Mouse (Mus musculus): ENCODE results near the gene Rpl29. TPM values are rescaled to one million over a fixed set of nuclear protein-coding genes. Genes with fewer than 3 reads are reported as not detected.

Rpl29 gene
- polyA plus RNA-seq, 1 experiment from 2014 or later = 1,315 TPM

DNA sequence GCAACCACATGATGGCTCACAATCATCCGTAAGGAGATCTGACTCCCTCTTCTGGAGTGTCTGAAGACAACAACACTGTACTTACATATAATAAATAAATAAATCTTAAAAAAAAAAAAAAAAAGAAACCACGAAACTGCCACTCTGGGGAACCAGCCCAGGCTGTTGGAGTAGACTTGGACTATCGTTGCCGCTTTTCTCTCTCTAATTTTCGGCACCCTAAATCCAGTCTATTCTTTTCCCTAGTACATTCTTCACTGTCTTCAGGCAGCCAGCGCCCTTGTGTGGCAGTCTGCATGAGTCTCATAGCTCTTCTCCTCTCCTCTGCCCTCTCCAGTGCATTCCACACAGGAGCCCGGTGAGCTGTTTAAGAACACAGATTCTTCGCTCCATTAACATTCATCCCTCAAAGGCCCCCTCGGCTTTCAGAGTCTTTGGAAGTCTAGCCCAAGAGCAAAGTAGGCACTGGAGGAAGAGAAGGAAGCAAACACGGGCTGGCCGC is 484 bp upstream of the Rpl29 start:
- ATAC-seq (replicated peaks; ENCODE audit: low FRiP score, low TSS enrichment, low read depth) (peak; percentile 63), DNase-seq (ENCODE audit: low spot score) (no peak)
- Histone ChIP-seq H3K4me3 (ENCODE audit: low read depth, low read length) (peak overlapping the region; percentile 97), H3K9ac (ENCODE audit: low read length) (peak overlapping the region; percentile 61), H3K9me3 (ENCODE audit: control insufficient read depth, low read length) (no peaks in the 10 kb centered on the region), H3K27me3 (replicated peaks; ENCODE audit: control insufficient read depth, insufficient read depth, low read length) (no peaks in the 10 kb centered on the region), H3K4me1 (replicated peaks; ENCODE audit: control insufficient read depth, insufficient read depth, low read length) (peaks cover 9% of the 10 kb centered on the region; the same call in 1 of the 2 replicates), H3K4me2 (ENCODE audit: low read length) (peak overlapping the region; percentile 77), H3K27ac (ENCODE audit: low read depth) (peak overlapping the region; percentile 95), H3K36me3 (ENCODE audit: control insufficient read depth, insufficient read depth, low read length) (peaks cover 33% of the 10 kb centered on the region)
- WGBS = 17% methylated on average over 11 of the region's 11 CpGs

GRCm38 (mm10) chr9:106430015-106430264 is 686 bp downstream of the Rpl29 start:
- Histone ChIP-seq H3K4me2 (ENCODE audit: low read length) (peak overlapping the region; percentile 95), H3K9me3 (ENCODE audit: control insufficient read depth, low read length) (no peaks in the 10 kb centered on the region), H3K36me3 (ENCODE audit: control insufficient read depth, insufficient read depth, low read length) (peaks cover 42% of the 10 kb centered on the region), H3K4me3 (ENCODE audit: low read depth, low read length) (peak overlapping the region; percentile 97), H3K9ac (ENCODE audit: low read length) (peak overlapping the region; percentile 97), H3K27me3 (replicated peaks; ENCODE audit: control insufficient read depth, insufficient read depth, low read length) (no peaks in the 10 kb centered on the region), H3K4me1 (replicated peaks; ENCODE audit: control insufficient read depth, insufficient read depth, low read length) (peaks cover 9% of the 10 kb centered on the region; the same call in 1 of the 2 replicates), H3K27ac (ENCODE audit: low read depth) (peak overlapping the region; percentile 95)
- WGBS = 2% methylated on average over 4 of the region's 4 CpGs
- ATAC-seq (replicated peaks; ENCODE audit: low FRiP score, low TSS enrichment, low read depth) (no peak), DNase-seq (ENCODE audit: low spot score) (no peak)

DNA sequence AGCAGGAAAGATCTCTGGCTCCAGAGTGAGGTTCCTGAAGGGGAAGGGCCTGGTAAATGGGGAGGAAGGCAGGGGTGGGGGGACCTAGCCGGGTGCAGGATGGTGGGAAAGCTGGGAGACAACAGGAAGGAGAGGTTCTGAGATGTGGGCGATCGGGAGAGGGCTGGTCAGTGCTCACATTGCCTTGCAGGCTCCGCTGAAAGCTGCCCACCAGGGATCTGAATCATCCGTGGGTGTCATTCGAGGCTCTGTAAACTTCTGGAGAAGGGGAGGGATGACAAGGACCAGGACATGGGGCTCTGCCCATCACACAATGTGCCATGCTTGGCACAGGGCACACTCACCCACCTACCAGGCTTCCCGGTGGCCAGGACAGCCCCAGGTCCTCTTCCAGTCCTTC is 4.1 kb downstream of the Rpl29 start:
- ATAC-seq (replicated peaks; ENCODE audit: low FRiP score, low TSS enrichment, low read depth) (no peak), DNase-seq (ENCODE audit: low spot score) (no peak)
- Histone ChIP-seq H3K4me2 (ENCODE audit: low read length) (no peak overlapping the region), H3K4me3 (ENCODE audit: low read depth, low read length) (no peak overlapping the region), H3K9me3 (ENCODE audit: control insufficient read depth, low read length) (no peaks in the 10 kb centered on the region), H3K36me3 (ENCODE audit: control insufficient read depth, insufficient read depth, low read length) (peaks cover 49% of the 10 kb centered on the region), H3K4me1 (replicated peaks; ENCODE audit: control insufficient read depth, insufficient read depth, low read length) (peaks cover 22% of the 10 kb centered on the region), H3K27me3 (replicated peaks; ENCODE audit: control insufficient read depth, insufficient read depth, low read length) (no peaks in the 10 kb centered on the region), H3K27ac (ENCODE audit: low read depth) (no peak overlapping the region), H3K9ac (ENCODE audit: low read length) (no peak overlapping the region)
- 84% methylated on average over 6 of the region's 7 CpGs for WGBS

DNA sequence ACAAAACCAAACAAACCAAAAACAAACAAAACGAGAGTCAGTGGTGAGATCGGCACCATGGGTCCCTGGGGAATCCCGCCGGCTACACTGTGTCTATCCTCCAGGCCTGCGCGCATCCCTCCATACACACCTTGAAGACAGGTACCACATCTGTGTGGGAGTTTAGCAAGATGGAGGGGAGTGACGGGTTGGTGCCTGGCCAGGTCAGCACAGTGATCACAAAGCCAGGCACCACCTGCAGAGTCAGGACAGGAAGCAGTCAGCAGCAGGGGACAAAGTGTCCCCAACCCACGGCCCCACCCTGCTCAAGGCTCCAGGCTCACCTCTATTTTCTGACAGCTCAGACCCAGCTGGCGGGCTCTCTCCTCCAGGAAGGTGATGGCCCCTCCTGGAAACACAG is 7.3 kb downstream of the Rpl29 start:
- DNase-seq (ENCODE audit: low spot score) = no peak
- Histone ChIP-seq H3K4me2 (ENCODE audit: low read length) (no peak overlapping the region), H3K9ac (ENCODE audit: low read length) (no peak overlapping the region), H3K9me3 (ENCODE audit: control insufficient read depth, low read length) (no peaks in the 10 kb centered on the region), H3K27me3 (replicated peaks; ENCODE audit: control insufficient read depth, insufficient read depth, low read length) (no peaks in the 10 kb centered on the region), H3K27ac (ENCODE audit: low read depth) (no peak overlapping the region), H3K36me3 (ENCODE audit: control insufficient read depth, insufficient read depth, low read length) (peaks cover 37% of the 10 kb centered on the region), H3K4me1 (replicated peaks; ENCODE audit: control insufficient read depth, insufficient read depth, low read length) (peaks cover 18% of the 10 kb centered on the region), H3K4me3 (ENCODE audit: low read depth, low read length) (no peak overlapping the region)
- no peak for ATAC-seq (replicated peaks; ENCODE audit: low FRiP score, low TSS enrichment, low read depth)
- WGBS = 79% methylated on average over 9 of the region's 9 CpGs

GRCm38 (mm10) chr9:106442680-106443079 is 13.4 kb downstream of the Rpl29 start:
- 74% methylated on average over 5 of the region's 5 CpGs for WGBS

GRCm38 (mm10) chr9:106444836-106445235 is 15.6 kb downstream of the Rpl29 start:
- no peak overlapping the region for H3K27ac ChIP-seq (ENCODE audit: low read depth)
- peaks cover 35% of the 10 kb centered on the region for H3K4me1 ChIP-seq (replicated peaks; ENCODE audit: control insufficient read depth, insufficient read depth, low read length)
- H3K27me3 ChIP-seq (replicated peaks; ENCODE audit: control insufficient read depth, insufficient read depth, low read length) = no peaks in the 10 kb centered on the region
- H3K4me2 ChIP-seq (ENCODE audit: low read length) = no peak overlapping the region
- no peak overlapping the region for H3K4me3 ChIP-seq (ENCODE audit: low read depth, low read length)
- DNase-seq (ENCODE audit: low spot score) (no peak), ATAC-seq (replicated peaks; ENCODE audit: low FRiP score, low TSS enrichment, low read depth) (no peak)
- H3K36me3 ChIP-seq (ENCODE audit: control insufficient read depth, insufficient read depth, low read length) = no peaks in the 10 kb centered on the region
- no peaks in the 10 kb centered on the region for H3K9me3 ChIP-seq (ENCODE audit: control insufficient read depth, low read length)
- no peak overlapping the region for H3K9ac ChIP-seq (ENCODE audit: low read length)
- WGBS = 76% methylated on average over 4 of the region's 4 CpGs

More at GRCm38 (mm10) chr9:106442680-106443079, 13.4 kb downstream of the Rpl29 start:
- Histone ChIP-seq H3K4me1 (replicated peaks; ENCODE audit: control insufficient read depth, insufficient read depth, low read length) (peaks cover 26% of the 10 kb centered on the region), H3K9ac (ENCODE audit: low read length) (no peak overlapping the region), H3K9me3 (ENCODE audit: control insufficient read depth, low read length) (no peaks in the 10 kb centered on the region), H3K4me2 (ENCODE audit: low read length) (no peak overlapping the region), H3K27me3 (replicated peaks; ENCODE audit: control insufficient read depth, insufficient read depth, low read length) (no peaks in the 10 kb centered on the region), H3K4me3 (ENCODE audit: low read depth, low read length) (no peak overlapping the region), H3K36me3 (ENCODE audit: control insufficient read depth, insufficient read depth, low read length) (no peaks in the 10 kb centered on the region), H3K27ac (ENCODE audit: low read depth) (no peak overlapping the region)
- no peak for ATAC-seq (replicated peaks; ENCODE audit: low FRiP score, low TSS enrichment, low read depth)
- DNase-seq (ENCODE audit: low spot score) = no peak

DNA sequence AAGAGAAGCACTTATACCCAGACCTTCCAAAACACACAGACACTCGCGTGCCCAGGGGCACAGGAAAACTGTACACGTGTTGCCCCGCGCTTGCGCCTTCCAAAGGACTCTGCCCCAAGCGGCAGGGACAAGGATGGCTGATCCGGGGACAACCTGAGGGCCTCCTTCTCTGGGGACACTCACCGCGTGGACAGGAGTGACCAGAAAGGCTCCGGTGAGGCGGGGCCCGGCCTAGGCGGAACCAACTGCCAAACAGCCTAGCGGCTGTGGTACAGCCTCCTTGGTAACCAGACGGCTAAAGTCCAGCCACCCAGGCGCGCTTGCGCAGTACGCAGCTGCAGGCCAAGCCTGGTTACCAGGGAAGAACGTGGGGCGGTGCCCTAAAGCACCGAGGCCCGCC is 18.1 kb downstream of the Rpl29 start, which contains the start of the genes Abhd14b and Abhd14a:
Gene Abhd14b (plus strand): TSS at position 112 of the 400 bp plus-strand sequence.
Gene Abhd14a (minus strand): TSS at position 331 of the 400 bp plus-strand sequence.
- DNase-seq (ENCODE audit: low spot score) (peak; percentile 92), ATAC-seq (replicated peaks; ENCODE audit: low FRiP score, low TSS enrichment, low read depth) (peak; percentile 86)
- H3K4me2 ChIP-seq (ENCODE audit: low read length) = peak within 1 kb of the TSS; percentile 85
- no peaks in the 10 kb centered on the region for H3K36me3 ChIP-seq (ENCODE audit: control insufficient read depth, insufficient read depth, low read length)
- WGBS = under 1% methylated on average over 24 of the region's 24 CpGs
- H3K27me3 ChIP-seq (replicated peaks; ENCODE audit: control insufficient read depth, insufficient read depth, low read length) = no peaks in the 10 kb centered on the region
- H3K27ac ChIP-seq (ENCODE audit: low read depth) = peak within 1 kb of the TSS; percentile 44
- peaks cover 53% of the 10 kb centered on the region for H3K4me1 ChIP-seq (replicated peaks; ENCODE audit: control insufficient read depth, insufficient read depth, low read length)
- H3K4me3 ChIP-seq (ENCODE audit: low read depth, low read length) = peak within 1 kb of the TSS; percentile 58
- H3K9me3 ChIP-seq (ENCODE audit: control insufficient read depth, low read length) = no peaks in the 10 kb centered on the region
- H3K9ac ChIP-seq (ENCODE audit: low read length) = peak within 1 kb of the TSS; percentile 61

DNA sequence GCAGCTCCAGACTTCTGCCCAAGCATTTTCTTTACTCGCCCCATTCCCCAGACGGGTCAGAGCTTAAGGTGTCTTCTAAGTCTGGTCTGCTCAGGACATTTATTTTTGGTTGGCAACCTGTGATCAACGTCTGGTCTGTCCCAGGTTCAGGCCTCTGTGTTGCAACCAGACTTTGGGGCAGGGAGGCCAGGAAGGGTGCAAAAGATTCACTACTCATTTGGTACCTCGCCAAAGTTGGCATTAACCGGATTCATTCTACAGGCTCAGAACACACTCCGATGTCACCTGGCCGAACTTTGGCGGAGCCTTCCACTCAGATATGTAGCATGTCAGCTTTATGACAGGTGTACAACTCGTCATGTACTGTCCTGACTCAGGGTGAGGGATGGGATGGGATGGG is 18.7 kb downstream of the Rpl29 start:
- H3K4me2 ChIP-seq (ENCODE audit: low read length) = peak overlapping the region; percentile 85
- H3K4me3 ChIP-seq (ENCODE audit: low read depth, low read length) = peak overlapping the region; percentile 58
- no peaks in the 10 kb centered on the region for H3K36me3 ChIP-seq (ENCODE audit: control insufficient read depth, insufficient read depth, low read length)
- H3K27ac ChIP-seq (ENCODE audit: low read depth) = peak overlapping the region; percentile 44
- no peaks in the 10 kb centered on the region for H3K27me3 ChIP-seq (replicated peaks; ENCODE audit: control insufficient read depth, insufficient read depth, low read length)
- H3K9ac ChIP-seq (ENCODE audit: low read length) = 0 out of 2 replicates have a peak overlapping the region, but pooled peaks have one; percentile 61
- peaks cover 59% of the 10 kb centered on the region for H3K4me1 ChIP-seq (replicated peaks; ENCODE audit: control insufficient read depth, insufficient read depth, low read length)
- H3K9me3 ChIP-seq (ENCODE audit: control insufficient read depth, low read length) = no peaks in the 10 kb centered on the region
- DNase-seq (ENCODE audit: low spot score) (no peak), ATAC-seq (replicated peaks; ENCODE audit: low FRiP score, low TSS enrichment, low read depth) (peak; percentile 11)
- 35% methylated on average over 9 of the region's 9 CpGs for WGBS

DNA sequence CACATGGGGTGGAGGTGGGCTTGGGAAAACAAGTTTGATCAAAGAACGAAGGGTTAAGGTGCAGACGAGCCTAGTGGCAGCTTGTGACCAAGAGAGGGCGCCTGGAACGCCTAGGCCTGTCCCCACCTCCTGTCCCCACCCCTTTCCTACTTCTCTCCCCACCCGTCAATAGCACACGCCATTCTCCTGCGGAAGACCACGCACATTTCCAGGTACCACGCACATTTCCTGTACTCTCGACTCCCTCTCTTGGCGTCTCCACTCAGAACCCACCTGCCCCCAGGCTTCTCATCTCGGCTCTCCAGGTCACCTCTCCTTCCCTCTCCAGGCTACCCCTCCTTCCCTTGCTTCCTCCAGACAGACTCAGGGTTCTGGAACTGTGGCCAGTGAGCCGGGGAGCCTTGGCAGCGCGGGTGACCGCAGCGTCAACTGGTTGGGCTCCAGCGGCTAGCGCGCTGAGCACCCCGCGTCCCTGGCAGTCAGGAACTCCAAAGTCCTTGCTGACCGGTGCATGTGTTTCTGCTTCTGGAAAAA is 19.3 kb downstream of the Rpl29 start:
- 1% methylated on average over 23 of the region's 23 CpGs for WGBS

More for the DNA sequence above, 19.3 kb downstream of the Rpl29 start:
- ATAC-seq (replicated peaks; ENCODE audit: low FRiP score, low TSS enrichment, low read depth) (0 out of 2 replicates have a peak, but pooled peaks have one; percentile 28), DNase-seq (ENCODE audit: low spot score) (peak; percentile 73)
- Histone ChIP-seq H3K4me2 (ENCODE audit: low read length) (peak overlapping the region; percentile 85), H3K27me3 (replicated peaks; ENCODE audit: control insufficient read depth, insufficient read depth, low read length) (no peaks in the 10 kb centered on the region), H3K9ac (ENCODE audit: low read length) (peak overlapping the region; percentile 45), H3K9me3 (ENCODE audit: control insufficient read depth, low read length) (no peaks in the 10 kb centered on the region), H3K4me3 (ENCODE audit: low read depth, low read length) (peak overlapping the region; percentile 47), H3K36me3 (ENCODE audit: control insufficient read depth, insufficient read depth, low read length) (no peaks in the 10 kb centered on the region), H3K27ac (ENCODE audit: low read depth) (0 out of 2 replicates have a peak overlapping the region, but pooled peaks have one; percentile 14), H3K4me1 (replicated peaks; ENCODE audit: control insufficient read depth, insufficient read depth, low read length) (peaks cover 62% of the 10 kb centered on the region)
